Mouse (Mus musculus) hindbrain, embryonic 14.5 days (tissue): ENCODE data around the gene Sntg2. TPM values are rescaled to one million over a fixed set of nuclear protein-coding genes. Genes with fewer than 3 reads are reported as not detected.

ENCODE experiments used
- ATAC-seq: fragments of 200-750 bp; cut with Nextera tagmentation; 2 replicates; pipeline ENCODE4 v1.8.0; 2017; ENCODE audit warnings: moderate number of reproducible peaks, mild to moderate bottlenecking, moderate TSS enrichment, moderate library complexity; ENCODE audit not compliant: low FRiP score
- DNase-seq: peaks from one replicate; pipeline ENCODE4 v3.0.0-alpha.2; 2015; ENCODE audit warnings: low spot score
- H3K27ac ChIP-seq: fragments of 300-500 bp; sonication (generic); 2 replicates; pipeline ENCODE4 v1.5.1; 2014; ENCODE audit warnings: mild to moderate bottlenecking, moderate library complexity
- H3K27me3 ChIP-seq: fragments of 300-500 bp; sonication (generic); 2 replicates; pipeline ENCODE4 v1.6.1; 2014; ENCODE audit warnings: mild to moderate bottlenecking, low read length, mixed read lengths; ENCODE audit not compliant: control insufficient read depth, insufficient read depth
- H3K36me3 ChIP-seq: fragments of 300-500 bp; sonication (generic); replicated peaks from 2 replicates; pipeline ENCODE4 v1.6.1; 2014; ENCODE audit not compliant: control insufficient read depth, insufficient read depth
- H3K4me1 ChIP-seq: fragments of 300-500 bp; sonication (generic); replicated peaks from 2 replicates; pipeline ENCODE4 v1.6.1; 2014; ENCODE audit warnings: antibody characterized with exemption, low read length, mixed read lengths; ENCODE audit not compliant: control insufficient read depth, insufficient read depth
- H3K4me2 ChIP-seq: fragments of 300-500 bp; sonication (generic); replicated peaks from 2 replicates; pipeline ENCODE4 v1.6.1; 2014; ENCODE audit warnings: mild to moderate bottlenecking, moderate library complexity
- H3K4me3 ChIP-seq: fragments of 300-500 bp; sonication (generic); replicated peaks from 2 replicates; pipeline ENCODE4 v1.5.1; 2014; ENCODE audit warnings: mild to moderate bottlenecking, low read length
- H3K9ac ChIP-seq: fragments of 300-500 bp; sonication (generic); 2 replicates; pipeline ENCODE4 v1.6.1; 2014
- H3K9me3 ChIP-seq: fragments of 300-500 bp; sonication (generic); 2 replicates; pipeline ENCODE4 v1.6.1; 2016; ENCODE audit warnings: low read length; ENCODE audit not compliant: control insufficient read depth
- WGBS: fragments of 180-500 bp; shearing (Covaris S2); extraction: QIAGEN DNeasy Blood & Tissue Kit; methylation state at CpG from one replicate; pipeline ENCODE4 v1.1.7; 2014; 5-methylcytosine and 5-hydroxymethylcytosine counted together
- polyA plus RNA-seq: library from polyadenylated mRNA; unstranded; fragments of >200 nt; fragmentation: Nextera tagmentation; extraction: Ambion mirVana; gene quantifications from 2 replicates; pipeline ENCODE4 v1.2.1, GENCODE M21; 2014

The Sntg2 gene
- polyA plus RNA-seq, 1 experiment from 2014 or later: 3.5 TPM

DNA sequence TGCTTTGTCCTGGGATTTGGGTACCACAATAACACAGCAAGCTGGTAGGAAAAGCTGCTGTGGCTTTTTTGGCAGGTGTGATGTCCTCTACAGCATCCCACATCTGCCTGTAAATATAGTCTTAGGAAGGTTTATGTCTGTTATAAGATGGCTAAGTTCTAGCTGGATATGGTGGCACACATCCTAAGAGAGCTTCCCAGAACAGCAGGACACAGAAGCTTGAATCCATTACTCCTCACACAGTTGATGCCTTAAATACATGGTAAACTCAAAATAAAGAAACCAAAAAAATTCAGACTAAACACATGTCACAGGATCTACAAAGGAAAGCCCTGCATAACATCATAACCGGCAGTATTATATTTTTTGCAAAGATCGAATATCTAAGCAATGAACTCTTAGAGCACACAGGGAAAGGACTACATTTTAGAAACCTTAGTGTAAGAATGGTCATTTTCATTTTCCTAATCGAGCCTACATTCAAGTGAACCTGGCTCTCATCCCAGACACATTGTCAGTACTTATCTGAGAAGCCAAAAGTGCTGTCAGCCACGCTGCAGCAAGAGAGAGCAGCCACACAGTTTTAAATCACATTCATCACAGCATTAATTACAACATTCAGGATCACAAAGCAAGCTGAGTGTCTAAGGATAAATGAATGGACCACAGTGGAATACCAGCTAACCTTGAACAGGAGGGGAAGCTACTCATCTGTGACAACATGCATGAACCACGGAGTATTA, 64.8 kb downstream of the Sntg2 start:
- Histone ChIP-seq H3K27ac (no peak overlapping the region; the same call in 1 of the 2 replicates), H3K9ac (no peak overlapping the region), H3K36me3 (no peaks in the 10 kb centered on the region), H3K27me3 (no peaks in the 10 kb centered on the region), H3K4me3 (no peak overlapping the region), H3K4me2 (no peak overlapping the region), H3K4me1 (peaks cover 15% of the 10 kb centered on the region; the same call in 1 of the 2 replicates), H3K9me3 (no peaks in the 10 kb centered on the region)
- 62% methylated on average over 5 of the region's 5 CpGs for WGBS
- DNase-seq: no peak
- no peak for ATAC-seq

GRCm38 (mm10) chr12:30292724-30293560, 80.2 kb downstream of the Sntg2 start:
- no peaks in the 10 kb centered on the region for H3K27me3 ChIP-seq
- H3K4me2 ChIP-seq: no peak overlapping the region
- no peaks in the 10 kb centered on the region for H3K36me3 ChIP-seq
- 82% methylated on average over 13 of the region's 13 CpGs for WGBS
- no peaks in the 10 kb centered on the region for H3K9me3 ChIP-seq
- no peak overlapping the region for H3K27ac ChIP-seq
- DNase-seq: no peak
- no peaks in the 10 kb centered on the region for H3K4me1 ChIP-seq
- ATAC-seq: no peak
- no peak overlapping the region for H3K9ac ChIP-seq
- no peak overlapping the region for H3K4me3 ChIP-seq

DNA sequence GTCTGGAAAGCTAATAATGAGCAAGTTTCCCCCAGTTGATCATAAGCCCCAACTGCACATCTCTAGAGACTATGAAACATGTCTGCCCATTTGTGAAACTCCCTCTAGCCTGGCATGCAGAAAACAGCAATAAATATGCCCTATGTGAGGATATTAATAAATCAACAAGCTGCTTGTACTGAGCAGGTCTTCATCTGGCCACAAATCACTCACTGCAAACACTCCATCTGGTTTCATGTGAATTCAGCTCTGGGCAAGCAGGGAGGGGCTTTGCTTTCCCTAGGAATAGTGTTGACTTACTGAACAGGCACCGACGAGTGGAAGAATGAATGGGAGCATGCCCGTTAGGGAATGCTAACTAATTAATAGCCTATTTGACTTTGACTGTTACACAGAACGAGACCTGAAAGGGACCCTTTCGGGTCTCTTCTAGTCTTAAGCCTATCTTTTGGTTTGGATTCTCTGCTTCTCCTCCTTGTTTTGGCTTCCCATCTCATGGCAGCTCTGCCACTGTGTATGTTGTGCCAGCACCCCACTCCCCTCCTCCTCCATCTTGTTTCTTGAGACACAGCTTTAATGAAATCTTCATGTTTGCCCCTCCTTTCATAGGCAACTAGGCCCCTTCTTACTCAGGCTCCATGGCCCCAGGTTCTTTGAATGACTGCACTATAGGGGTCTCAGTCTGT, 86.1 kb downstream of the Sntg2 start:
- Histone ChIP-seq H3K4me3 (no peak overlapping the region), H3K4me2 (no peak overlapping the region), H3K36me3 (no peaks in the 10 kb centered on the region), H3K9me3 (no peaks in the 10 kb centered on the region), H3K27me3 (no peaks in the 10 kb centered on the region), H3K9ac (no peak overlapping the region), H3K27ac (no peak overlapping the region), H3K4me1 (no peaks in the 10 kb centered on the region)
- ATAC-seq (peak; percentile 43; the same call in 1 of the 2 replicates), DNase-seq (no peak)
- WGBS: 59% methylated on average over 5 of the region's 5 CpGs

DNA sequence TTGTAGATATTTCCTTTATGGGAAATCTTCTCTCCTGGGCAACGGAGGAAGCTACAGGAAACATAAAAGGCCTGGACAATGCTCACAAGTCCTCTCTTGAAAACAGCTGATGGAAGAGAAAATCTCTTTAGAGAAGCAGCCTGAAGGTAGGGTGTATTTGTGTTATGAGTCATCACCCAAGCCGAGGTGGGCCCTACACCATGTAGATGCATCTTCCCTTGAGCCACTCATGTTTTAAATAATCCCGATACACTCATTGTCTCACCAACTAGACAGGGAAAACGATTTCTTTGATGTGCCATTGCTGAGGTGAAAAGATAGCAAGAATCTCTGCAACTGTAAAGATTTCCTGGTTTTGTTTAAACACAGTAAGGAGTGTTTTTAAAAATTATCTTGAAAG, 89.4 kb downstream of the Sntg2 start:
- H3K4me3 ChIP-seq: no peak overlapping the region
- H3K27ac ChIP-seq: no peak overlapping the region
- H3K36me3 ChIP-seq: no peaks in the 10 kb centered on the region
- no peaks in the 10 kb centered on the region for H3K27me3 ChIP-seq
- H3K9ac ChIP-seq: no peak overlapping the region
- H3K9me3 ChIP-seq: no peaks in the 10 kb centered on the region
- no peaks in the 10 kb centered on the region for H3K4me1 ChIP-seq
- 78% methylated on average over 4 of the region's 4 CpGs for WGBS
- DNase-seq (no peak), ATAC-seq (no peak)
- no peak overlapping the region for H3K4me2 ChIP-seq

- ATAC-seq: no peak
- H3K4me3 ChIP-seq: no peak overlapping the region
- H3K4me1 ChIP-seq: no peaks in the 10 kb centered on the region
- no peaks in the 10 kb centered on the region for H3K36me3 ChIP-seq
- no peaks in the 10 kb centered on the region for H3K9me3 ChIP-seq
- no peak overlapping the region for H3K4me2 ChIP-seq
- no peak for DNase-seq
- no peak overlapping the region for H3K9ac ChIP-seq
- H3K27ac ChIP-seq: no peak overlapping the region
- 92% methylated on average over 8 of the region's 8 CpGs for WGBS
- H3K27me3 ChIP-seq: no peaks in the 10 kb centered on the region
Observed at GRCm38 (mm10) chr12:30272242-30272985, 100.8 kb downstream of the Sntg2 start.

- Histone ChIP-seq H3K9me3 (no peaks in the 10 kb centered on the region), H3K27ac (no peak overlapping the region), H3K4me3 (no peak overlapping the region), H3K4me1 (no peaks in the 10 kb centered on the region), H3K4me2 (no peak overlapping the region), H3K27me3 (no peaks in the 10 kb centered on the region), H3K9ac (no peak overlapping the region), H3K36me3 (no peaks in the 10 kb centered on the region)
- DNase-seq: no peak
- 58% methylated on average over 5 of the region's 5 CpGs for WGBS
- ATAC-seq: no peak
Observed at GRCm38 (mm10) chr12:30264206-30264605, 109.0 kb downstream of the Sntg2 start.

- no peak overlapping the region for H3K4me2 ChIP-seq
- ATAC-seq: no peak
- no peaks in the 10 kb centered on the region for H3K36me3 ChIP-seq
- no peaks in the 10 kb centered on the region for H3K4me1 ChIP-seq
- H3K27me3 ChIP-seq: no peaks in the 10 kb centered on the region
- no peak for DNase-seq
- no peaks in the 10 kb centered on the region for H3K9me3 ChIP-seq
- H3K4me3 ChIP-seq: no peak overlapping the region
- 52% methylated on average over 2 of the region's 2 CpGs for WGBS
- H3K27ac ChIP-seq: no peak overlapping the region
- no peak overlapping the region for H3K9ac ChIP-seq
Observed at GRCm38 (mm10) chr12:30261187-30261586, 112.0 kb downstream of the Sntg2 start.

GRCm38 (mm10) chr12:30258641-30259040, 114.5 kb downstream of the Sntg2 start:
- no peak for ATAC-seq
- Histone ChIP-seq H3K4me2 (no peak overlapping the region), H3K27ac (no peak overlapping the region), H3K36me3 (no peaks in the 10 kb centered on the region), H3K27me3 (no peaks in the 10 kb centered on the region), H3K4me3 (no peak overlapping the region), H3K9me3 (no peaks in the 10 kb centered on the region), H3K9ac (no peak overlapping the region), H3K4me1 (no peaks in the 10 kb centered on the region)
- no peak for DNase-seq
- 48% methylated on average over 2 of the region's 2 CpGs for WGBS

DNA sequence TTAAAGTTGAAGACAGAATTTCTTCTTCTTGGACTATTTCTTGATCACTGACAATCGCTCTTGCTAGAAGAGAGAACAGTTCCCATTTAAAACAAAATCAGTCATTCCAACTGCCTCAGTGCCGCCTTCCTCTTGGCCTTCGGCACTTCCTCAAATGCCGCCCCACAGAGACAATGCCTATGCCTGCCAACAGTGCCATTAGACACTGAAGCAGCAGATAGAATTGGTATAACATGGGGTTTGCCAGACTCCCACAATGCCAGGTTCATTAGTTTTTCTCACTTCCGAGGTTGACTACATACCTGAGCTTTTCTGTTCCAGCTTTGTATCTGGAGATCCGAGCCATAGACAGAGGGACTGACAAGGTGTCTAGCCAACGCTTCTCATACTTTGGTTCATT, 115.5 kb downstream of the Sntg2 start:
- Histone ChIP-seq H3K27ac (no peak overlapping the region), H3K4me1 (no peaks in the 10 kb centered on the region), H3K36me3 (no peaks in the 10 kb centered on the region), H3K4me2 (no peak overlapping the region), H3K4me3 (no peak overlapping the region), H3K9me3 (no peaks in the 10 kb centered on the region), H3K9ac (no peak overlapping the region), H3K27me3 (no peaks in the 10 kb centered on the region)
- no peak for DNase-seq
- 92% methylated on average over 7 of the region's 7 CpGs for WGBS
- ATAC-seq: no peak
